Comparison of ENCODE assay signal across 8 mouse cellular contexts in the genomic region with DNA sequence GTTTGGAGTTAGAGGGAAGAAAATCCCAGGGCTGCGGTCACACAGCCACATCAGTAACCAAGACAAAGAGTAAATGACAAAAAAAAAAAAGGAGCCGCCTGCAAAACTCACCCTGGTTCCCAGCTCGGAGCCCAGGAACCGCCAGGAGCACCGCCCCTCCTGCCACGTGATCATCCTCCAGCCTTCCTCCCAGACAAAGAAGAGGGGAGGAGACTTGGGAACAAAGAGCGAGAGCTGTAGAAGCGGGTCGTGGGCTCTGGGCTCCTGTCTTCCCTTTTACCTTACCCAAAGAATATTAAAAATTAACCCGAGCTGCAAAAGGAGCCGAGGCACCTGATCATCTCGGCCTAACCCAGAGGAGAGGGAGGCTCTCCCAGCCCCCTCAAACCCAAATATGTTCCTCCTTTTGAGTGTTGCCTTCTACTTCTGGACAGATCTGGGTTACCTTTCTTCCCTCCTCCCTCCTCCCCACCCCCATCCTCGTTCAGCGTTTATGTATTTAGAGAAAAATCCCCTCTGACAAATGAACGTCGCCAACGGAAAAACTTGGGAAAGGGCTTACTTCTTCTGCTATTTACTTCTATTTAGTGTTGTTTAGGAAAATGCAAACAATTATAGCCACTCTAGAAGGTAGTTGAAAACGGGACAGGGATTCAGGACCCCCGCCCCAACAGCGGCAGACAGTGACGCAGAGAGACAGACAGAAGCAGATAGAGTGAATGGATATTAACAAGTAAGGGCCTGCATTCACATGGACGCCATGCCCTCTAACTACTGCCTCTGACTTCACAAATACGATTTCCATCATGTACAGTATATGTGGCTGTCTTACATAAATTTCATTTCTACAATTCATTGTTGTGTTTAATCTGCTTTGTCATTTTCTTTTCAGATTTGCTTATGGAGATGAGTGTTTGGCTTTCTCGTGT. TPM values are rescaled to one million over a fixed set of nuclear protein-coding genes. Genes with fewer than 3 reads are reported as not detected.
DNase-seq lines count a peak whose midpoint lies in the region; ATAC-seq and TF ChIP-seq lines count a peak whose summit lies in the region.

No protein-coding gene starts in this region.

- H3K36me3 ChIP-seq in forebrain, embryonic 15.5 days, result no peaks in the 10 kb centered on the region
- H3K36me3 ChIP-seq in neural tube, embryonic 15.5 days, result no peaks in the 10 kb centered on the region

- no peaks in the 10 kb centered on the region for H3K9me3 ChIP-seq in forebrain, embryonic 15.5 days
- no peaks in the 10 kb centered on the region for H3K9me3 ChIP-seq in neural tube, embryonic 15.5 days (replicated peaks)

- peaks cover 25% of the 10 kb centered on the region for H3K4me1 ChIP-seq in forebrain, embryonic 15.5 days
- no peaks in the 10 kb centered on the region for H3K4me1 ChIP-seq in lung, adult 2 months (ENCODE audit: control insufficient read depth, insufficient read depth, low read length)
- peaks cover 33% of the 10 kb centered on the region for H3K4me1 ChIP-seq in neural tube, embryonic 15.5 days

- no peaks in the 10 kb centered on the region for H3K27me3 ChIP-seq in forebrain, embryonic 15.5 days
- no peaks in the 10 kb centered on the region for H3K27me3 ChIP-seq in neural tube, embryonic 15.5 days (replicated peaks)

- H3K4me3 ChIP-seq in forebrain, embryonic 15.5 days, result peak overlapping the region; percentile 37
- H3K4me3 ChIP-seq in layer of hippocampus, adult 2 months, result peak overlapping the region; percentile 57
- H3K4me3 ChIP-seq in lung, adult 2 months (replicated peaks; ENCODE audit: extremely low read depth, low read depth, low read length), result peak overlapping the region; percentile 60
- peak overlapping the region; percentile 42 for H3K4me3 ChIP-seq in neural tube, embryonic 15.5 days (replicated peaks)

- TF ChIP-seq CTCF in layer of hippocampus, adult 2 months (conservative IDR thresholded peaks at IDR 0.05), result no peak
- no peak for TF ChIP-seq CTCF in lung, adult 2 months (IDR thresholded peaks at IDR 0.05; ENCODE audit: insufficient read depth, low read length)

- 3% methylated on average over 24 of the region's 24 CpGs for WGBS in forebrain, embryonic 15.5 days
- WGBS in lung, adult 2 months, result 11% methylated on average over 24 of the region's 24 CpGs
- WGBS in neural tube, embryonic 15.5 days, result 4% methylated on average over 24 of the region's 24 CpGs

- ATAC-seq in forebrain, embryonic 15.5 days (replicated peaks), result peak; percentile 95
- peak; percentile 94 for ATAC-seq in neural tube, embryonic 15.5 days (ENCODE audit: low FRiP score)

- peak overlapping the region; percentile 73 for H3K9ac ChIP-seq in forebrain, embryonic 15.5 days (replicated peaks)
- H3K9ac ChIP-seq in neural tube, embryonic 15.5 days (replicated peaks), result peak overlapping the region; percentile 66

- H3K27ac ChIP-seq in forebrain, embryonic 15.5 days (replicated peaks), result peak overlapping the region; percentile 99
- peak overlapping the region; percentile 81 for H3K27ac ChIP-seq in layer of hippocampus, adult 2 months
- H3K27ac ChIP-seq in neural tube, embryonic 15.5 days (replicated peaks), result peak overlapping the region; percentile 98

- DNase-seq in Muller cell, postnatal 12 days (ENCODE audit: inconsistent ontology term), result peak; percentile 89
- DNase-seq in cerebellum, adult 11 months, result peak; percentile 35
- peak; percentile 78 for DNase-seq in heart, postnatal 4 days
- DNase-seq in layer of hippocampus, adult 2 months (ENCODE audit: low spot score in 2 of 2), result peak; percentile 40 to 50
- DNase-seq in lung, adult 2 months, result peak; percentile 65
- DNase-seq in urinary bladder, postnatal 4 days (ENCODE audit: low spot score in 2 of 2), result peak; percentile 66 to 73

- TF ChIP-seq POLR2A in lung, adult 2 months (IDR thresholded peaks at IDR 0.05; ENCODE audit: borderline replicate concordance, extremely low read depth, low read depth, low read length), result peak; percentile 66; the same call in 1 of the 2 replicates

- H3K4me2 ChIP-seq in forebrain, embryonic 15.5 days (replicated peaks), result peak overlapping the region; percentile 58
- H3K4me2 ChIP-seq in neural tube, embryonic 15.5 days, result peak overlapping the region; percentile 72

RNA-seq across cellular contexts. Expression of gene Epcam, which starts 22.2 kb away (rescaled TPM):
- polyA plus RNA-seq in forebrain, embryonic 15.5 days (2015; fragmentation: Nextera tagmentation; extraction: Ambion mirVana), result 1.7 and 1.9 TPM in 2 replicates
- not detected for total RNA-seq in heart, postnatal 4 days (2021)
- under 1 TPM; 0.27 to 0.46 TPM for total RNA-seq in layer of hippocampus, adult 2 months (2021)
- polyA plus RNA-seq in lung, adult 2 months (2012; rRNA removed), result 33.7 and 58.7 TPM in 2 replicates
- 3.4 and 89.9 TPM in 2 replicates for polyA plus RNA-seq in neural tube, embryonic 15.5 days (2015; fragmentation: Nextera tagmentation; extraction: Ambion mirVana)

RNA-seq across cellular contexts. Expression of gene Msh2, which starts 58.5 kb away (rescaled TPM):
- polyA plus RNA-seq in forebrain, embryonic 15.5 days (2015; fragmentation: Nextera tagmentation; extraction: Ambion mirVana), result 73.1 and 77.9 TPM in 2 replicates
- 10 to 100 TPM; 17.9 to 18.6 TPM for total RNA-seq in heart, postnatal 4 days (2021)
- total RNA-seq in layer of hippocampus, adult 2 months (2021), result 10 to 100 TPM; 40.2 to 41.2 TPM
- polyA plus RNA-seq in lung, adult 2 months (2012; rRNA removed), result 6.2 and 7.1 TPM in 2 replicates
- polyA plus RNA-seq in neural tube, embryonic 15.5 days (2015; fragmentation: Nextera tagmentation; extraction: Ambion mirVana), result 57.5 and 67.6 TPM in 2 replicates

Comparison
In these comparisons a context has a peak if more than half of its experiments do, and no peak if none do; other contexts are left out.
1. Peak in every context shown above with its lines: DNase-seq, ATAC-seq, H3K4me3 ChIP-seq and H3K27ac ChIP-seq.
2. DNase-seq: peak in every context shown above with its lines; median percentile 89 in Muller cell, postnatal 12 days; 78 in heart, postnatal 4 days; 70 in urinary bladder, postnatal 4 days; 65 in lung, adult 2 months; 45 in layer of hippocampus, adult 2 months; 35 in cerebellum, adult 11 months.